Mouse (Mus musculus) liver, adult 2 months (tissue): ENCODE measurements at regions not wholly inside any gene's neighbourhood (a gene's known extent, or its start where the extent isn't known, plus 50 kb on each side); places are given as distances from the start of the nearest gene placed in this dataset.

Experiments
- DNase-seq: peaks from one replicate; pipeline ENCODE4 v3.0.0-alpha.2; 2011; ENCODE audit warnings: low read depth, low spot score; ENCODE audit errors: extremely low read depth
- H3K27ac ChIP-seq: fragments of 200-500 bp; replicated peaks from 2 replicates; pipeline ENCODE4 v1.5.1; 2012; ENCODE audit warnings: low read depth, mild to moderate bottlenecking, control low read depth, inconsistent platforms, low read length; ENCODE audit not compliant: insufficient read depth
- H3K27me3 ChIP-seq: fragments of 200-500 bp; 2 replicates; pipeline ENCODE4 v1.6.1; 2012; ENCODE audit warnings: mild to moderate bottlenecking, moderate library complexity, low read length, inconsistent platforms; ENCODE audit not compliant: control insufficient read depth, insufficient read depth
- H3K36me3 ChIP-seq: fragments of 200-500 bp; 2 replicates; pipeline ENCODE4 v1.6.1; 2012; ENCODE audit warnings: low read length, inconsistent platforms; ENCODE audit not compliant: control insufficient read depth, insufficient read depth
- H3K4me1 ChIP-seq: fragments of 200-500 bp; 2 replicates; pipeline ENCODE4 v1.6.1; 2011; ENCODE audit warnings: low read length; ENCODE audit not compliant: control insufficient read depth, insufficient read depth
- H3K4me3 ChIP-seq: fragments of 200-500 bp; 2 replicates; pipeline ENCODE4 v1.5.1; 2011; ENCODE audit warnings: low read depth, mild to moderate bottlenecking, control low read depth, low read length, moderate library complexity; ENCODE audit not compliant: insufficient read depth
- H3K79me2 ChIP-seq: fragments of 200-500 bp; 2 replicates; pipeline ENCODE4 v1.6.1; 2012; ENCODE audit warnings: inconsistent platforms, mild to moderate bottlenecking, low read length, moderate library complexity; ENCODE audit not compliant: control insufficient read depth, insufficient read depth
- H3K9ac ChIP-seq: fragments of 200-500 bp; 2 replicates; pipeline ENCODE4 v1.6.1; 2012; ENCODE audit warnings: low read depth, mild to moderate bottlenecking, control low read depth, inconsistent platforms, low read length
- CTCF ChIP-seq: fragments of 200-500 bp; IDR thresholded peaks from 2 replicates; pipeline ENCODE4 v1.5.1; 2011; ENCODE audit warnings: low read depth, low read length, control low read depth
- POLR2A ChIP-seq: fragments of 200-500 bp; IDR thresholded peaks from 2 replicates; pipeline ENCODE4 v1.6.1; 2011; ENCODE audit warnings: low read length, control low read depth; ENCODE audit not compliant: insufficient read depth; ENCODE audit errors: extremely low read depth
- WGBS: fragments of 180-500 bp; shearing (Covaris S2); methylation state at CpG from one replicate; pipeline ENCODE4 v1.1.7; 2018; 5-methylcytosine and 5-hydroxymethylcytosine counted together

GRCm38 (mm10) chr12:106504285-106504684, 494.3 kb downstream of the Vrk1 start:
- no peak for DNase-seq
- TF ChIP-seq POLR2A (no peak), CTCF (no peak)
- H3K36me3 ChIP-seq: no peaks in the 10 kb centered on the region
- H3K4me1 ChIP-seq: no peaks in the 10 kb centered on the region
- no peak overlapping the region for H3K4me3 ChIP-seq
- no peak overlapping the region for H3K9ac ChIP-seq
- WGBS: 85% methylated on average over 8 of the region's 8 CpGs
- H3K27ac ChIP-seq: no peak overlapping the region
- H3K79me2 ChIP-seq: no peaks in the 10 kb centered on the region
- no peaks in the 10 kb centered on the region for H3K27me3 ChIP-seq

DNA sequence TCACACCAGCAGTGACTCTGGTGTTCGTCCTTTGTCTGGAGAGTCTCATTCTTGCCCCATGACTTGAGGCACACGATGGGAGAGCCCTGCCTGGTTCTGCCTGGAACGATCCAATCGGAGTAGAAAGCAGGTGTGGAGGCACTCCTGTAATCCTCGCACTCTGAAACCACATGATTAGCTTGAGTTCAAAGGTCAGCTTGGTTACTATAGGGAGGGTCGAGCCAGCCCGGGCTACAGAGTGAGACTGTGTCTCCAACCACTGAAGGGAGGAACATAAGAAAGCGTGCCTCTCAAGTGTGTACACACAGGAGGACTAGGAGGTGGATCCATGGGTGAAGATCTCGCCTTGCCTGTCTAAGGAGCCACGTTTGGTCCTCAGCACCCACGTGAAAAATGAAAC, 504.0 kb downstream of the Vrk1 start:
- TF ChIP-seq CTCF (no peak), POLR2A (no peak)
- Histone ChIP-seq H3K4me3 (no peak overlapping the region), H3K9ac (no peak overlapping the region)

GRCm38 (mm10) chr12:106515257-106515788, 505.3 kb downstream of the Vrk1 start:
- Histone ChIP-seq H3K4me3 (no peak overlapping the region), H3K4me1 (no peaks in the 10 kb centered on the region), H3K9ac (no peak overlapping the region), H3K27ac (no peak overlapping the region), H3K27me3 (no peaks in the 10 kb centered on the region), H3K79me2 (no peaks in the 10 kb centered on the region), H3K36me3 (no peaks in the 10 kb centered on the region)
- WGBS: 69% methylated on average over 17 of the region's 17 CpGs
- DNase-seq: no peak
- TF ChIP-seq CTCF (no peak), POLR2A (no peak)

More for the DNA sequence above, 504.0 kb downstream of the Vrk1 start:
- Histone ChIP-seq H3K4me1 (no peaks in the 10 kb centered on the region), H3K79me2 (no peaks in the 10 kb centered on the region), H3K27me3 (no peaks in the 10 kb centered on the region), H3K36me3 (no peaks in the 10 kb centered on the region), H3K27ac (no peak overlapping the region)
- no peak for DNase-seq
- WGBS: 59% methylated on average over 11 of the region's 11 CpGs

- DNase-seq: no peak
- TF ChIP-seq POLR2A: no peak
- no peak for TF ChIP-seq CTCF
- H3K27ac ChIP-seq: no peak overlapping the region
- H3K4me3 ChIP-seq: no peak overlapping the region
- no peaks in the 10 kb centered on the region for H3K36me3 ChIP-seq
- no peaks in the 10 kb centered on the region for H3K79me2 ChIP-seq
- no peaks in the 10 kb centered on the region for H3K27me3 ChIP-seq
- H3K4me1 ChIP-seq: no peaks in the 10 kb centered on the region
- 78% methylated on average over 5 of the region's 5 CpGs for WGBS
- no peak overlapping the region for H3K9ac ChIP-seq
These were observed 509.1 kb downstream of the Vrk1 start for GRCm38 (mm10) chr12:106519141-106519540.

DNA sequence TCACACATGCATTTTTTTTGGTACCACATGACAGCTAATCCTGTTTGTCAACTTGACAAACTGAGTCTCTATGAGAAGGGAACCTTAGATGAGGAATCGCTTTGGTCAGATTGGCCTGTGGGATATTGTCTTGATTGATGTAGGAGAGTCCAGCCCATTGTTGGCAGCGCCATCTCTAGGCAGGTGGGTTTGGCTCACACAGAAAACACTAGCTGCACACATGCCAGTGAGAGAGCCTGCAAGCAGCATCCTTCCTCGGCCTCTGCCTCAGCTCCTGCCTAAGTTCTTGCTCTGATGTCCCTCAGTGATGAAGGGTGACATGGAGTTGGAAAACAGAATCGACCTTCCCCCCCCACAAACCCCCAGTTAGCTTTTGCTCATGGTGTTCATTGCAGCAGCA, 514.4 kb downstream of the Vrk1 start:
- WGBS: 70% methylated on average over 4 of the region's 4 CpGs
- no peak overlapping the region for H3K4me3 ChIP-seq
- H3K9ac ChIP-seq: no peak overlapping the region
- H3K27me3 ChIP-seq: no peaks in the 10 kb centered on the region
- no peak for DNase-seq
- no peak for TF ChIP-seq POLR2A
- no peak for TF ChIP-seq CTCF
- H3K36me3 ChIP-seq: no peaks in the 10 kb centered on the region
- H3K4me1 ChIP-seq: no peaks in the 10 kb centered on the region
- no peak overlapping the region for H3K27ac ChIP-seq
- H3K79me2 ChIP-seq: no peaks in the 10 kb centered on the region

- no peak for TF ChIP-seq POLR2A
- TF ChIP-seq CTCF: no peak
- Histone ChIP-seq H3K36me3 (no peaks in the 10 kb centered on the region), H3K4me3 (no peak overlapping the region), H3K9ac (no peak overlapping the region), H3K27ac (no peak overlapping the region), H3K79me2 (no peaks in the 10 kb centered on the region), H3K27me3 (no peaks in the 10 kb centered on the region), H3K4me1 (no peaks in the 10 kb centered on the region)
- DNase-seq: no peak
- whole genome bisulfite sequencing: 64% methylated on average over 8 of the region's 8 CpGs
These were observed 517.1 kb downstream of the Vrk1 start for GRCm38 (mm10) chr12:106527116-106527515.
